In the genomic region with DNA sequence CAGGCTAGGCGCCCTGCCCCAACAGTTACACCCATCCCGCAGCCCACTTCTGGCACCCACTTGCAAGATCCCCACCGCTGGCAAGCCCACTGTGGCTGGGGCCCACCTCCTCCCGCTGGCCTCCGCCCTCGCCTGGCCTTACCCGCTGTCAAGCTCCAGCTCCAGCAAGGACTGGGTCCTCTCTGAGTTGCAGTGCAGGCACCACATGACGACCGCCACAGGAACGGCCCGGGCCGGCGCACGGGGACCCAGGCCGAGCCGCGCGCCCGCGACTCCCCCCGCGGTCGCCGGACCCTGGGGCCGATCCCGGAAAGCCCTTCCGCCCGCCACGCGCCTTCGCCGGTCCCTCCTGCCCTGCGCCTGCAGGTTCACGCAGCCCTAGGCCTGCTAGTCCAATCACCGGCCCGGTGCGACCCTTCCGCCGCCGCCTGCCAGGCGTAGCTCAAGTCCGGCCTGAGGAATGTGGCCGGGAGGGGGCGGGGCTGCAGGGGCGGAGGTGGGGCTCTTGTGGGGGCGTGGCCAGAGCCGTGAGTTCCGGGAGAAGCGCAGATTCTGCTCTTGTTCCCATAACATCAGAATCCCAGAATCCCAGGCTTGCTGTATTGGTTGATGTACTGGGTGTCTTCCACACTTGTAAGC, we compare ENCODE assay signal across 8 mouse cellular contexts.
A peak's percentile ranks its signal among the peaks of the same experiment; 100 is the strongest.
DNase-seq lines count a peak whose midpoint lies in the region; ATAC-seq and TF ChIP-seq lines count a peak whose summit lies in the region.

No protein-coding gene starts in this region.

- WGBS in intestine, embryonic 14.5 days, result under 1% methylated on average over 49 of the region's 49 CpGs
- whole genome bisulfite sequencing in liver, postnatal 0 days (ENCODE audit: insufficient replicate concordance), result 6% methylated on average over 47 of the region's 49 CpGs
- 1% methylated on average over 49 of the region's 49 CpGs for WGBS in neural tube, embryonic 13.5 days

- peak overlapping the region; percentile 77 for H3K27ac ChIP-seq in intestine, embryonic 14.5 days (ENCODE audit: low read depth)
- peak overlapping the region; percentile 89 for H3K27ac ChIP-seq in liver, postnatal 0 days (ENCODE audit: low read depth)
- H3K27ac ChIP-seq in neural tube, embryonic 13.5 days (replicated peaks), result peak overlapping the region; percentile 72

- TF ChIP-seq EP300 in liver, postnatal 0 days (IDR thresholded peaks at IDR 0.05; ENCODE audit: low read depth), result no peak

- H3K27me3 ChIP-seq in intestine, embryonic 14.5 days (replicated peaks; ENCODE audit: control insufficient read depth, insufficient read depth, low read length), result no peaks in the 10 kb centered on the region
- no peaks in the 10 kb centered on the region for H3K27me3 ChIP-seq in liver, postnatal 0 days (ENCODE audit: insufficient read depth, low read length)
- H3K27me3 ChIP-seq in neural tube, embryonic 13.5 days, result no peaks in the 10 kb centered on the region

- peak overlapping the region; percentile 85 for H3K4me2 ChIP-seq in intestine, embryonic 14.5 days (ENCODE audit: low read length)
- peak overlapping the region; percentile 96 for H3K4me2 ChIP-seq in liver, postnatal 0 days (ENCODE audit: low read depth, low read length)
- H3K4me2 ChIP-seq in neural tube, embryonic 13.5 days, result peak overlapping the region; percentile 70

- DNase-seq in cerebellum, postnatal 4 days (ENCODE audit: low spot score in 2 of 2), result peak; percentile 50 to 67
- DNase-seq in cerebellum, adult 9-10 months, result no peak
- DNase-seq in c-Kit-positive CD71-positive TER-119-positive erythroid progenitor cells, embryonic 14.5 days (ENCODE audit: low spot score), result peak; percentile 71
- DNase-seq in gastrocnemius, postnatal 25 days, result peak; percentile 85
- peak; percentile 90 for DNase-seq in intestine, embryonic 14.5 days (ENCODE audit: low spot score)
- DNase-seq in liver, postnatal 0 days, result peak; percentile 93
- DNase-seq in thymus, postnatal 10 days (ENCODE audit: low spot score in 2 of 2), result peak; percentile 36 to 62

- peak; percentile 83 for ATAC-seq in intestine, embryonic 14.5 days (replicated peaks; ENCODE audit: low FRiP score, low TSS enrichment, low read depth)
- peak; percentile 83 for ATAC-seq in liver, postnatal 0 days
- peak; percentile 62 for ATAC-seq in neural tube, embryonic 13.5 days (ENCODE audit: low read depth)

- TF ChIP-seq CTCF in liver, postnatal 0 days (IDR thresholded peaks at IDR 0.05; ENCODE audit: low read depth), result no peak

- H3K4me1 ChIP-seq in intestine, embryonic 14.5 days (replicated peaks; ENCODE audit: control insufficient read depth, insufficient read depth, low read length), result peaks cover 53% of the 10 kb centered on the region
- H3K4me1 ChIP-seq in liver, postnatal 0 days (ENCODE audit: insufficient read depth), result peaks cover 57% of the 10 kb centered on the region
- peaks cover 83% of the 10 kb centered on the region for H3K4me1 ChIP-seq in neural tube, embryonic 13.5 days (replicated peaks)

- no peaks in the 10 kb centered on the region for H3K9me3 ChIP-seq in intestine, embryonic 14.5 days (ENCODE audit: control insufficient read depth, low read length)
- no peaks in the 10 kb centered on the region for H3K9me3 ChIP-seq in liver, postnatal 0 days (ENCODE audit: low read length)
- H3K9me3 ChIP-seq in neural tube, embryonic 13.5 days, result no peaks in the 10 kb centered on the region

- H3K36me3 ChIP-seq in intestine, embryonic 14.5 days (ENCODE audit: control insufficient read depth, insufficient read depth, low read length), result no peaks in the 10 kb centered on the region
- 0 out of 2 replicates have a peak, but pooled peaks cover 5% of the 10 kb centered on the region for H3K36me3 ChIP-seq in liver, postnatal 0 days (replicated peaks; ENCODE audit: insufficient read depth, low read length)
- no peaks in the 10 kb centered on the region for H3K36me3 ChIP-seq in neural tube, embryonic 13.5 days

- peak overlapping the region; percentile 76 for H3K4me3 ChIP-seq in intestine, embryonic 14.5 days (ENCODE audit: low read depth, low read length)
- H3K4me3 ChIP-seq in liver, postnatal 0 days (ENCODE audit: low read depth, low read length), result peak overlapping the region; percentile 86
- H3K4me3 ChIP-seq in neural tube, embryonic 13.5 days, result peak overlapping the region; percentile 49

- H3K9ac ChIP-seq in intestine, embryonic 14.5 days (ENCODE audit: low read length), result peak overlapping the region; percentile 80
- peak overlapping the region; percentile 94 for H3K9ac ChIP-seq in liver, postnatal 0 days (replicated peaks)
- H3K9ac ChIP-seq in neural tube, embryonic 13.5 days, result peak overlapping the region; percentile 72
